Mouse (Mus musculus): ENCODE data around the gene Gm12184.
A peak's percentile ranks its signal among the peaks of the same experiment; 100 is the strongest.
"Not testable (repeated sequence)": the region's sequence is repeated elsewhere in the genome, so short reads cannot be mapped to it uniquely, and the experiment has no call there.

Gm12184 gene

DNA sequence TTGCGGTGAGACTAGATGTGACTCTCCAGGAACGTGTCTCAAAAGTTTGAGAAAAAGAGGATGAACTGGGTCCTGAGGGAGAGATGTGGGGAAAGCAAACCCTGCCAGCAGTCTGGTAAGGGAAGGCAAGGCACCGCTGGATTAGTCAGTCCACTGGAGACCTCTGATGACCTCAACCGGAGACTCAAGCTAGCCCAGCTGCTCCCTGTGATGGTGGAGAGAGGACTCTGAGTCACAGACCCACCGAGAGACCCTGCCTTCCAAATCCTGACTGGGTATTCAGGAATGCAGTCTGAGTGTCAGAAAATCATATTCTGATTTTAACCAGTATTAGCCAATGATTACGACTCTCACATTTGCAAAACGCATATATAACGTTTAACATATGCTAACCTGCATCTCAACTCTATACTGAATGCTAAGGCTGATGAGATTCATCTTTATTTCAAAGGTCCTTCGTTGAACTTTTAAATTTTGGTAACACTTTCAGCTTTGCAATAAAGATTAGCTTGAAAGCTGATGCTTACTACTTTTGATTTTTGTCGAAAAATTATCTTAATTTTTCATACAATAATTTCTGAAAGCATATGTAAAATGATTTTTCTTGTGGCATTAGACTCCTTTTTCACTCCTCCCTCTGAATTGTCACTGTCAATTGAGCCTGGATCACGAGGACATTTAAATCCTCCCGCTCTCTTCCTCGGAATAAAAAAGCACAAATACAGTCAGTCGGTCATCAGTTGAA is 3.5 kb downstream of the Gm12184 start:
- no peak for DNase-seq (ENCODE audit: low spot score)

DNA sequence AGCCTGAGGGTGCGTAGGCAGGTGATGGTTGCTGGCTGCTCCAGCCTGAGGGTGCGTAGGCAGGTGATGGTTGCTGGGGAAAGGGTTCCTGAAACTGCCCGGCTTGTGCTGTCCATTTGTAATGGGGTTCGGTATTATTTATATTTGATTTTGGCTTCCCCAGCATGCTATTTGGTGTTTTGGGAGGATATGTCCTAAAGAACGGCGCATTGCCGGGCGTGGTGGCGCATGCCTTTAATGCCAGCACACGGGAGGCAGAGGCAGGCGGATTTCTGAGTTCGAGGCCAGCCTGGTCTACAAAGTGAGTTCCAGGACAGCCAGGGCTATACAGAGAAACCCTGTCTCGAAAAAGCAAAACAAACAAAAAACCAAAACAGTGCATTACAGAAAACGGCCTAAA is 5.2 kb downstream of the Gm12184 start:
- not testable (repeated sequence) for DNase-seq (ENCODE audit: low spot score)

DNA sequence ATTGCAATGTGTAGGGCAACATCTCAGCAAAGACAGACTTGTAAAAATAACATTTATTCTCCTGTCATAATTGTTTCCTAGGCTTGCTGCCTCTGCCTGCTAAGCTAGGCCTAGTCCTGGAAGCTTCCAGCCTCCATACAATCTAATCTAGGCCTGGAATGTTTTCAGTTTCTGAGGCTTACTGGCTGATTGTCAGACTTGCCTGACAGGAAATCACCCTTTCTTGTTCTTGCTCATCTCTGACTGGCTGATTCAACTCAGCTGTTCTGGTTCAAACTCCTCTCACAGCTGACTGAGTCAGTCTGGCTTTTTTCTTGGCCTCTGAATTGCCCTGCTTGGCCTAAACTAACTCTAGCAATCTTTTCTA is 6.2 kb downstream of the Gm12184 start:
- no peak for DNase-seq (ENCODE audit: low spot score)

DNA sequence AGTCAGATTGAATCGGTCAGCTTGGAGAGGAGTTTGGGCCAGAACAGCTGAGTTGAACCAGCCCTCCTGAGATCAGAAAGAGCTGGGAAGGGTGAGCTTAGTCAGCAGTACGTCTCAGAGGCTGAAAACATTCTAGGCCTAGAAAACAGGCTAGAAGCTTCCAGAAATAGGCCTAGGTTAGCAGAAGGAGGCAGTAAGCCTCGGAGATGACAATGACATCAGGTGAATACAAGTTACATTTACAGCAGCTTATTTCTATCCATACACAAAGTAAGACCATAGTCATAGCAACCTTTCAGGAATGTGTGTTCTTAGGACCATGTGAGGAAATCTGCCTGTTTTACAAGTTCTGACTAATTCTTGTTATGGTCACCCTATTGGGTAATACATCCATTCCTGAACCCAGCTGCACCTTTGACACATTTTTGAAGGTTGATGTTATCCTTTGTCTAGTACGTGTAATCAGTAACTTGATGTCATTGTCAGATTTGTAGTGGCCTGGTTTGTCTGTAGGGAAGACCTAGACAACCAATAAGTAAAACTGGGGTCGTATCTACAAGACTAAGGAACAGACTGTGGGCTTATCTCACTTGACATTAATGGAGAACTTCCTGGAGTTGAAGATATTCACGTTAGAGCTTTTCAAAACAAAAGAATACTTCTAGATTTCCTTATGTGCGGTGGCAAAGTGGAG is 6.7 kb downstream of the Gm12184 start:
- no peak for DNase-seq (ENCODE audit: low spot score)

DNA sequence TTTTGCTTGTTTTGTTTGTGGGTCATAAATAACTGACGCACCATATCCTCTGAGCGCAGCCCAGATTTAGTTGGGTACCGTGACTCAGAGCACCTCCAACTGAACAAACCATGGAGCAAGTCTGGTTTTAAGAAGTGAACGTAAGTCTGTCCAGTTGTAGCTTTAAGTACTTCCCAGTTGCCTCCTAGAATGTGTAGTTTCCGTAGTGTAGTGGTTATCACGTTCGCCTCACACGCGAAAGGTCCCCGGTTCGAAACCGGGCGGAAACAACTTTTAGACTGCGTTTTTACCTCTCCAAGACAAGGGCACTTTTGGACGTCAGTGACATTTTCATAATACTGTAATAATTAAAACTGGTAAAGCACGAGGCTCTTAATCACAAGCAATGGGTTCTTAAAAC is 8.1 kb downstream of the Gm12184 start:
- DNase-seq (ENCODE audit: low spot score) = peak; percentile 82

DNA sequence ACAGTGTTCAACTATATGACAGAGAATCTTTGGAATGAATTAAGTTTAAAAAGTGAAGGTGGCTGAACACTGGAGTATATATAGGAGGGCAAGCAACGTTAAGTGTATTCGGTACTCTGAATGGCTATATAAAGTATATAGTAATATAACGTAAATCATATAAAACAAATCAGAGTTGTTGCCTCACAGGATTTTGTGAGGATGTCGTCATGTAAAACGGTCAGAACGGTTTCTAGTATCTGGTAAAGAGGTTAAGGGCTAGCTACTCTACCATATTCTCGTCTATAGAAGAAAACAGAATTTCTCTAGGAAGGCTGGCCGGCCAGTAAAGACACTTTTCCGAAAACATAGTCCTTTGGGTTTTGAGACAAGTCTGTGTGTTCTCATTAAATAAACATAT is 8.7 kb downstream of the Gm12184 start:
- no peak for DNase-seq (ENCODE audit: low spot score)

DNA sequence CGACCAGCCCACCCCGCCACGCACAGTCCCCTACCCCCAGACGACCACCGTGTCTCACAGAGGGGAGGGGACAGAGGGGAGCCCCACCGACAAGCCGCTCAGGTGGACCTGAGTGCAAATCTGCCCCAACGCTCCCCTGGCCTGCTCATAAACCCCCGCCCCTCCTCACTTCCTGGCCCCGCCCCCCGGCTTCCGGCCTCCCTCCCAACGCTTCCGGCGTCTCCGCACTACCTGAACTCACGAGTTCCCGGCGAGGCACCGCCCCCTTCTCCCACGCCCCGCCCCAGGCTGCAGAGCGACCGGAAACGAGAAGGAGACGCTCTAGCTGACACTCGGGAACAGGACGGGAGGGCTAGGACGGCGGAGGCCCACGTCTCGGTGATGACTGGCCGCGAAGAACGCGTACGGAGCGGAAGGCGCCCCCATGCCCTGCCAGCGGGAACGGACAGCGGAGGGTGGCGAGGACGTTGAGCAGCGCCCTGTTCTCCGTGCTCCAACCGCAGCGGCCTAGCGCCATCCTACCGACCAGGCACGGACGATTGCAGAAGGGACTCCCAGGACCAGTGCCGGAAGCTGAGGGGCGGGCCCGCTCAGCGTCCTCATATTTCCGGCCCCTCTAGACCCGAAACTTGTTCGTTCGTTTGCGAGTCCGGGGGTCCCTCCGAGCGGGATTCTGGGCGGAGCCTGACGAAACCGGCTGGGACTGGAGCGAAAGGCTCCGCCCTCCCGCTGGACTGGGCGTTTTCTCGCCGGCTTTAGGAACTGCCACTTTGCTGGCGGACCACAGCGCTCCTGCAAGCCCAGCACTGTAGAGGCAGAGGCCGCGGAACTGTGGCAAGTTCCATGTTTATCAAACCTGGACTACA is 9.4 kb downstream of the Gm12184 start, which contains the start of gene Trim41:
Gene Trim41 (minus strand): TSS at position 554 of the 866 bp plus-strand sequence.
- DNase-seq (ENCODE audit: low spot score) = peak; percentile 100

DNA sequence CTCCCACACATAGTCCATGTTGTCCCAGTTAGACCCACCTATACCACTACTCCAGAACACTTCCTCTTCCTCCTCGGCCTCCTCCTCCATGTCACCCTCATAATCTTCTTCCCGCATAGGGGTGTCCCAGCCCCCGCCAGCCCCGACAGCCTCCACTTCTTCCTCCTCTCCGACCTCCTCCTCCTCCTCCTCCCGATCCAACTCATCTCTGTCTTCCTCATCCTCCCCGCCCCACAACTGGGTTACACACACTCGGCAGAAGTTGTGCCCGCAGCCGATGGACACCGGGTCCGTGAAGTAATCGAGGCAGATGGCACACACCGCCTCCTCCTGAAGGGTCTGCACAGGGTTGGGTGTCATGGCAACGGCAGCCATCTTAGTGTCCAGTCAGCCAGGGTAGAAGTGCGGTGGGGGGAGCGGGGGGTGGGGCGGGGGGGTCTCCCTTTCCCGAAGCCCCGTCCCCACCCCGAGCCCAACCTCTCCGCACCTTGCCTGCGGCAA is 10.1 kb downstream of the Gm12184 start:
- peak; percentile 73 for DNase-seq (ENCODE audit: low spot score)

DNA sequence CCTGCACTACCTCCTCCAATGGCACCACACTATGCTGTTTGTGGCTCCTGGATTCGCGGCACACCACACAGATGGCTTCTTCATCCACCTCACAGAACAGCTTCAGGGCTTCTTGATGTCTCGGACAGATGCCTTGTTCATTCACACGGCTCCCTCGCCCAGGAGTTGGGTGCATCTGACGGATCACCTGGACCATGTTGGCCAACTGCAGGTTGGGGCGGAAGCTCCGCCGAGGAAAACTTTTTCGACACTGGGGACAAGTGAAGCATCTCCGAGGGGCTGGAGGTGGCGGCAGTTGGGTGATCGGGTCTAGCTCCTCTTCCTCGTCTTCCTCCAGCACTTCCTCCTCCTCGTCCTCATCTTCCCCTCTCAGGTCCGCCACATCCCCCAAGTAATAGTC is 10.6 kb downstream of the Gm12184 start:
- peak; percentile 54 for DNase-seq (ENCODE audit: low spot score)

DNA sequence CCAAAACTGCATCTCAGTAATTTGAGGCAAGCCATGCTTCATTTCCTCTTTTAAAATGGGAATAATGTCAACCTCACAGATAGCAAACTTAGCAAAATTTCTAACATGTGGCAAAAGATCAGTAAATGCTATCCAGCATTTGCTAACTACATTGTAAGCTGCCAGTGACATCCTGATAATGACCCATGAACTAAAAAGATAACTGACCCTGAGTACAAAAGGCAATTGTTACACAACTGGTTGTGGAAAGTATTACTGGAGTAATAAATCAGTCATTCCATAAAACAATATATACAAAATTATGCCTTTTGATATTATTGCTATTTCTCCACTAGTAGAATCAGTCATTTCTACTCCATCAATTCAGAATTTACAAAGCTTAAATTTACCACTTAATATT is 12.7 kb downstream of the Gm12184 start:
- no peak for DNase-seq (ENCODE audit: low spot score)

DNA sequence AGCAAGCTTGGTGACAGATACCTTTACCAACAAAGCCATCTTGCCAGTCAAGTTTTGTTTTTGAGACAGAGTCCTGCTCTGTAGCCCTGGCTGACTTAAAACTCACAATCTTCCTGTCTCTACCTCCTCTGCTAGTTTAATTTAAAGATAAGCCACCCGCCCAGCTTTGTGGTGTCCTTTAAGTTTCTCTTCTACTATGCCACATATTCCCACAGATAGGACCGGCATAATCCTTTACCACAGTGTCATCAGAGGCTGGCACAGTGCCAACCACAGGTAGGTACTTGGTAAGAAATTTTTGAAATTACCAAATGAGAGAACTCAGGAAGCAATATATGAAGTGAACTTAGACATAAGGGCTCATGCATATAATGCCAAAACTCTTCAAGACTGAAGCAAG is 16.3 kb downstream of the Gm12184 start:
- DNase-seq (ENCODE audit: low spot score) = no peak

DNA sequence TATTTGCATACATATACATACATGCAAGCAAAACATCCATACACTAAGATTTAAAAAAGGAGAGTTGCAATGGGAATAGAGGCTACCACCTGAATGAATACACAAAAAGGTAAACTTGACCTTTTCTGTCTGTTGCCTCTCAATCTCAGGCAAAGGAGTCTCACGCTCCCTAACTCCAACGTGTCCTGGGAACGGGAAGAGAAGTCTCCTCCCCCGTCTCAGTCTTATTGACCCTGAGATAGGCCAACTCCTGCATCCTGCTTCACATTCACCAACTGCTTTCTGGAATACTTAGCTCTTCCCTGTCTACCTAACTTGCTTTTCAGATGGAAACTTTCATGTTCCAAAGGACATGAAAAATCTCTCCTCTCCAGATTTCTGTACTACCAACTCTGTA is 17.0 kb downstream of the Gm12184 start:
- no peak for DNase-seq (ENCODE audit: low spot score)

DNA sequence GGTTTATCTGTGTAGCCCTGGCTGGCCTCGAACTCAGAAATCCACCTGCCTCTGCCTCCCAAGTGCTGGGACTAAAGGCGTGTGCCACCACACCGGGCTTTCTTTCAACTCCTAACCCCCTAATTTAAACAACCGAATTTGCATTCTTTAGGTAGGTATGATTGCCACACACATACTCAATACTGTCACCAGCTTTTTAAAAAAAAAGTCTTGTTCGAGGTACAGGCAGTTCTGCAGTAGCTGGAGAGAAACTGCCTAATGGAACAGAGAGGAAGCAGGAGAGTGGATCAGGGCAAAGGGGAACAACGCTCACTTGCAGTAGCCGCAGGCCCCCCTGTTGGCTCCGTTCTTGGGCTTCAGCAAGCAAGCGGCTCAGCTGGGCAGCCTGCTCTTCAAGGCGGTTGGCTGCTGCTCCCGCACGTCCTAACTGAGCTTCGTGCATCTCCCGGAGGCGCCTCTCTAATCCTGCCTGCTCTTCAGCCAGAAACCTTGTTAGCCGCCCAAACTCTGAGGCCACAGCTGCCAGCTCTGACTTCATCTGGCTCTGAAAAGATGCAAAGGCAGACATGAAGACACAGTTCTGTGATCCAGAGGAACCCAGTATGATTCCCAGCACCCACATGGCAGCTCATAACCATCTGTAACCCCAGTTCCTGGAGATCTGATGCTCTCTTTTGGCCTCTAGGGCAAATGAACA is 17.6 kb downstream of the Gm12184 start:
- DNase-seq (ENCODE audit: low spot score) = no peak

DNA sequence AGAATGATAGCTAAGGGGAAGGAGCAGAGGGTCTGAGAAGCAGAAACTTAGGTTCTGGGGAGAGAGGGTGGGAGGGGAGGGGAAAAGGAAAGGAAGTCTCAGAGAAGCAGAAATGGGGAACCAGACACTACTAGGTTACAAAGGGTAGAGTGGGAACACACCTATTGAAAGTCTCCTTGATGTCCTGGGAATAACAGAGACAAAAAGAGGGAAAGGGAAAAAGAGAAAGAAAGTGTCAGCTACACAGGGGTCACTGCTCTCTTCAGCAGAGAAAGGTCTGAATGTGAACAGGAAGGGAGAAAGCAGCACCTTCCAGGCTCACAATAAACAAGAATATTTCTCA is 18.2 kb downstream of the Gm12184 start:
- DNase-seq (ENCODE audit: low spot score) = no peak

DNA sequence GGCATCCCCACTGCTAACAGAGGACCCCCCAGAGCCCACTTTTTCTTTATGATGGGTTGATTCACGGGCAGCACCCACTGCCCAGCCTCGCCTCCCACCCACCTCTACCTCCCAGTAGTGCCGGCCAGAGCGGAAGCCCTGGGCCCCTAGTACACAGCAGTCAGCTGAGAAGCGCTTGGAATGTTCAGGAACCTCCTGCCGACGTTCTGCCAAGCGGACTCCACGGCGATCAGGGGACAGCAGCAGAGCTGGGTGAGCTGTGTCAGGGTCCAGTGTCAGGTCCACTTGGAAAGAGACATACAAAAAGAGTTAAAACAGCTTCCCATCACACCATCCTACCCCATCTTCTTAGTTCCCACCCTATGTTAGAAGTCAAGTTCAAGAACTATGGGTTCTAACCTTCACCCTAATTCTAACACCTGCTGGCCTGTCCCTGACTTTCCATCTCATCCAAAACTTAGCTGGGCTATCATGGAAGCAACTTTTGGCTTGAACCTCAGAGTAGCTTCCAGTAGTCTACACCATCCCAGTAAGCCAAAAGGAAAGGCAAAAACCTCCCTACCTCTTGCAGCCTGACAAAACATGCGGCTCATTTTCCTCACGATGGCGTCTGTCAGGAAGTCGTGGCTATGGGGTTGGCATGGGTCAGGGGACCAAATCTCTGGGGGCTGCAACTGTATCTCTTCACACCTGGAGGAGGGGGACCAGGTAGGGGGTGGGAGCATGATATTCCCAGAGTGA is 18.7 kb downstream of the Gm12184 start:
- DNase-seq (ENCODE audit: low spot score) = no peak

DNA sequence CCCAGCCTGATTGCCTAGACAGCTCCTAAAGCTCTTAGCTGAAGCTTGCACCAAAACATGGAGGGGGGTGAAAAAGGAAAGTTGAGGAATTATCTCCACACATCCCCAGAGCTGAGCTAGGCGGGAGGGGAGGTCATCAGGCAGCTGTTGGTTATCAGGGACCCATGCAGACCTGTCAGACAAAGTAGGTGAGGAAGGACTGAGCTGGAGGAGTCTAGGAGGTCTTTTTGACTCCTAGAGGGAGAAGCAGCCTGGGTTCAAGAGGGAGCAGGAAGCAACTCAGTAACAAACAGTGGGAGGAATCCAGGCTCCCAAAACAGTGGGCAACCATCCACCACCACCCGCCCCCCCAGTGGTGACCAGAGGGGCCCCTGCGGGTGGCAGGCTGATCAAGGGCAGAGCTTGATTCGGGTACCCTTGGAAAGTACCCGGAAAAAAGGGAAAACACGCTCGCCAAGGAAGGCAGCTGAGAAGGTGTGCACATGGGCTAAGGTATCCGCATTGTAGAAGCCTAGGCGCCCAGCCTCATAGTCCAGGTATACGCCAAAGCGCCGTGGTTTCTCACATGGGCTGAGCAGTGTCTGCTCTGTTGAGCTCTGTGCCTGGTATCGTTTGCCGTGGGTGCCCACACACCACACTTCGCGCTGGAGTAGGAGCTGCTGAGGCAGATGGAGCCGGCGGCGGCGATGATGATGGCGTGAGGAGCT is 19.4 kb downstream of the Gm12184 start:
- DNase-seq (ENCODE audit: low spot score) = no peak

DNA sequence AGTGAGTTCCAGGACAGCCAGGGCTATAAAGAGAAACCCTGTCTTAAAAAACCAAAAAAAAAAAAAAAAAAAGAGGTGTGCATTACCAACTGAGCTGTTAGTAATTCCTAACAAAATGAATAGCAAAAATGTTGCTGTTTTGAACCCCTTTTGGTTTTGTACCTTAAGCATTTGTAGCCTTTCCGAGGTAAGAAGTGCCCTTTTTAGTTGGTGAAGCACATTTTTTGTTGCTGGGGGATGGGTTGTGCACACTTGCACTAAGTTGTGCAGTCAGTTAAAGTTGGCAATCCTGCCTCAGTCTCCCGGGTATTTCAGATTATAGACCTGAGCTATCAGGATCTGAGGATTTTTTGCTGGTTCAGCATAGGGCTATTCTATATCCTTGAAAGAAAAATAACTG is 21.5 kb downstream of the Gm12184 start:
- DNase-seq (ENCODE audit: low spot score) = no peak

DNA sequence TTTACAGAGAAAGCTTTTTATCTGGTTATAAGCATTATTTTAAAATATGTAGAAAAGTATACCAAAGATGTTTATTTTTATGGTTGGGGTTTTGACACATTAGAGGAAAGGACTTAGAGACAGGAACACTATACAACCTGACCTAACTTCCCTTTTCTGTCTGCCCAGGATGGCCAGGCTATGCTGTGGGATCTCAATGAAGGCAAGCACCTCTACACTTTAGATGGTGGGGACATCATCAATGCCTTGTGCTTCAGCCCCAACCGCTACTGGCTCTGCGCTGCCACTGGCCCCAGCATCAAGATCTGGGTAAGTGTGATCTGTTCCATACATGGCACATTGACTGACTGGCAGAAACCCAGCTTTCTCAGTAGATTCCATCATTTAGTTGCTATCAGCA is 22.5 kb downstream of the Gm12184 start:
- DNase-seq (ENCODE audit: low spot score) = no peak

DNA sequence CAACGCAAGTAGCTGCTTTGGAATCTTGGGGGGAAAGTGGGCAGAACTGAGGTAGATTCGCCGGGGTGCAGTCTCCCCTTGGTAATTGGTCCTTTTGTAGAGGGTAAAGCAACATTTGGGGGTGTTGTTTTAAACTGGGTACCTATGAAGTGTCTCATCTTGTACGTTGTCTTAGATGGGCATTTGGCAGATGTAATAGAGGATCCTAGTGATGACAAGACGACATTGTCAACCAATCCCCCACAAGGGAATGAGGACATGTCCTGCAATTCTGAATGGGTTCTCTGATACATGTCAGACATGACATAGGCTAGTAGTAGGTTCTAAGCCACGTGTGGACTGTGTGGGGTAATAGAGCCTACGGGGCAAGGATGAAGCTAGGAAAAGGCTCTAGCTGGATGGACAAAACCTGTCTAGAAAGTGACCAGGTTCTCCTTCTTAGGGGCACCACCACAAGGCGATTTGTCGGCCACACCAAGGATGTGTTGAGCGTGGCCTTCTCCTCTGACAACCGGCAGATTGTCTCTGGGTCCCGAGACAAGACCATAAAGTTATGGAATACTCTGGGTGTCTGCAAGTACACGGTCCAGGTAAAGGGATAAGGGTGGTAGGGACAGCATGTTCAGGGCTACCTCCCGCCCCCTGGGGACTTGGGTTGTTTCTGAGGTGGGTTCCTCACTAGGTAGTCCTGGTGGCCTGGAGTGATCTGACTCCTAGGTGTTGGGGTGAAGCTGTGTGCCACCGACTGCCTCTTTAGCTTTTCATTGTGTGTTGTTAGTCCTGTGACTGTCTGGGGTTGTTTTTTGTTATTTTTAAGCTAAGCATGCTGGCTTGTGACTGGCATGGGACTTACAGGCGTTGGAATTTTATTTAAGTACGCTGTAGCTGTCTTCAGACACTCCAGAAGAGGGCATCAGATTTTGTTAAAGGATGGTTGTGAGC is 24.4 kb downstream of the Gm12184 start:
- DNase-seq (ENCODE audit: low spot score) = no peak

Data from testis, postnatal 10 days (tissue).